Mouse (Mus musculus): ENCODE data around the gene Bbs2.

- peak; percentile 21; the same call in 1 of the 2 replicates for TF ChIP-seq CTCF (IDR thresholded peaks at IDR 0.05)
- no peak for TF ChIP-seq EP300 (IDR thresholded peaks at IDR 0.05)
Observed at GRCm38 (mm10) chr8:94104146-94104545, 5.4 kb upstream of the Bbs2 start.
